Mouse (Mus musculus): ENCODE measurements around the gene Brdt.

GRCm38 (mm10) chr5:107287908-107288267, 43.1 kb upstream of the Brdt start:
- TF ChIP-seq POLR2A (IDR thresholded peaks at IDR 0.05; ENCODE audit: low read depth, low read length) (no peak), CTCF (conservative IDR thresholded peaks at IDR 0.05; ENCODE audit: insufficient read depth, insufficient read length, low read depth, low read length) (no peak)
